Mouse (Mus musculus) ovary, postnatal 10 days (tissue): ENCODE measurements at regions not wholly inside any gene's neighbourhood (a gene's known extent, or its start where the extent isn't known, plus 50 kb on each side); places are given as distances from the start of the nearest gene placed in this dataset.

ENCODE experiments used
- DNase-seq: peaks from one replicate; pipeline ENCODE4 v3.0.0; 2022; ENCODE audit warnings: low spot score

GRCm38 (mm10) chr13:31408439-31409122 lies 147.4 kb upstream of the Foxq1 start:
- no peak for DNase-seq

DNA sequence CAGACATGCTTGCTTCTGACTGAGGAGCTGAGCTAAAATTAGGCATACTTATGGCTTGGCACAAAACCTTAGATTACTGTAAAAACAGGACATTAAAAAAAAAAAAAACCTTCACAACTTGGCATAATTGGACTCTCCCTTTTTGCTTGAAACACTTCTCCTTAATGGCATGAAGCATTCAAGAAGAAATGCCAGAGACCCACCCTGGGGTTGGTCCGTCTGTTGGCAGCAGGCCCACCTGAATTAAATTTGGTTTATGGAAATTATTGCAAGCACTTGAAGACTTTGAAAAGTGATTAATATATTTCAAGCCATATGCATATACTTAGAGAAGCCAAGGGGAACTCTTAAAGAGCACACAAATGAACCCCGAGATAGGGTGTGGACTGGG lies 146.8 kb upstream of the Foxq1 start:
- no peak for DNase-seq

- DNase-seq: no peak
These were observed 134.4 kb upstream of the Foxq1 start for GRCm38 (mm10) chr13:31421556-31421955.

DNA sequence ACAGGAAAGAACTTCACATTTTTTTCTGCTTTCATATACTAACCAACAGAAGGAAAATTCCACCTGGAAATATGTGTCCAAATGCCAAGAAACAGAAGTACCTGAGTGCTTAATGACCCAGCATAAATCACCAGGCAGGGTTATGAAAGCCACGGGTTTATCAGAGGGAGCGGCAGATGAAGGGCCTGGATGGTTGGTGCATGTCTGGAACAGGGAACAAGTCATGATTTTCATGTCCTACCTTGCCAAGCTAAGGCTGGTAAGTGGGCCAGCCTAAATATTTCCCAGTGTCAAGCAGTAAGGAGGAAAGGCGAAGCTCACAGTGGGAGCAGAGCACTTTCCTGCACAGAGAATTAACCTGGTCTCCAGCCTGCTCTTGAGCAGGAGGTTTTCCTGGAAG lies 132.3 kb upstream of the Foxq1 start:
- no peak for DNase-seq

DNA sequence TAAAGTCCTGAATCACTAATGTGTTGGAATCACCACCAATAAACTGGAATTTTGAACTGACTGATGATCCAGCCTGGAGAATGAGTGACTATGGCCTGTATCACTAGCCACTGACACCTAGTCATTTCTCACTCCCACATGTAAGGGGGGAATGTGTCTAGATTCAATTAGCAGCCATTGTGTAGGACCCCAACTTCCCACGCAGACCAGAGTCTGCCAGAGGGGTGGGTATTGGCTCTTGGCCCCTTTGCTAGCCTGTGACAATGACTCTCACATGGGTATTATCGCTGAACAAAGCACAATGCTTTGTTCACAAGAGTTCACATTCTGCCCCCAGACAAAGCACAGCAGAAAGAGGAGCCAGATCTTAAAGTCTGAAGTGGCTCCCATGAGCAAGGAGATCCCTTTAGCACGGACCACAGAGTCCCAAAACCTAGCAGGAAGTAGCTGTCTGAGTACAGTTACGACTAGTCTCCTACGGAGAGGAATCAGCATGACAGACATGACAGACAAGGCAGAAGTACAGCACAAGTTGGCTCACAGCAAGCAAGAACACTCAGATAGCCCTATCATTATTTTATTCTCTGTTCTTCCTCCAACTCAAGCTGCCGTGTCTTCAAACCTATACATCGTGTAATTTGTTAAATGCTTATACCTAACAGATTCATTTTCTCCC lies 130.0 kb upstream of the Foxq1 start:
- no peak for DNase-seq

GRCm38 (mm10) chr13:31436434-31436833 lies 119.5 kb upstream of the Foxq1 start:
- DNase-seq: no peak

- no peak for DNase-seq
These were observed 115.9 kb upstream of the Foxq1 start for GRCm38 (mm10) chr13:31439761-31440627.

DNA sequence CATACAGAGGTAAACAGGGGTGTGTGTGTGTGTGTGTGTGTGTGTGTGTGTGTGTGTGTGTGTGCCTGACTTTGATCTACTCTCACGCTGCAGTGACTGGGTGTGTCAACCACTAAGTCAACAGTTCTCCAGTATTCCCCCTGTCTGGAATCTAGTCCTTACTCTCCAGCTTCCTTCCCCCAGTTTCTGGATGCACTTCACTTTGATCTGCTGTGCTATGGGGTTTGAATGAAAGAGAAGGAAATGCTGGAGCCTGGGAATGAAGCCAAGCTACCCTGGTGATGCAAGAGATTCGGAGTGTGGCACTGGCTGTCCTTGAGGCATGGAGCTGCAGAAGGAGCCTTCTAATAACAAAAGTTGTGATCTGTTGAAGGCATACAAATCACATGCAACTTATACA lies 97.1 kb upstream of the Foxq1 start:
- DNase-seq: no peak

DNA sequence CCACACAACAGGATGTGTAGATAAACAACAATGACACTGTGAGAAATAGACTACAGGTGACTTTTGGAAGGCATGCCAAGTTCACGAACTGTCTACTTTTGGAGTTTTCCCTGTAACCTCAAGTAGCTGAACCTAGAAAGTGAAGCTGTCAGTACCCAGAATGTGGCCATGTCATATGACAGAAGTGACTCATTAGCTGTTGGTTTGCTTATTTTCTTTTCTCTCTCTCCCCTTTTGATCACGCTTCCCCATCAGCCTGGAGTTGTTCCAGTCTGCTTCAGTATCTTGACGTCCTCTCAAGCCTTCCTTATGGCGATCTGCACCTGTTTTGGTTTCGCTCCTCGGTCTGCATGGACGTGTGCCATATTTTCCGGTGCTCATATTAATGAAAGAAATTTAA lies 90.8 kb upstream of the Foxq1 start:
- DNase-seq: no peak

DNA sequence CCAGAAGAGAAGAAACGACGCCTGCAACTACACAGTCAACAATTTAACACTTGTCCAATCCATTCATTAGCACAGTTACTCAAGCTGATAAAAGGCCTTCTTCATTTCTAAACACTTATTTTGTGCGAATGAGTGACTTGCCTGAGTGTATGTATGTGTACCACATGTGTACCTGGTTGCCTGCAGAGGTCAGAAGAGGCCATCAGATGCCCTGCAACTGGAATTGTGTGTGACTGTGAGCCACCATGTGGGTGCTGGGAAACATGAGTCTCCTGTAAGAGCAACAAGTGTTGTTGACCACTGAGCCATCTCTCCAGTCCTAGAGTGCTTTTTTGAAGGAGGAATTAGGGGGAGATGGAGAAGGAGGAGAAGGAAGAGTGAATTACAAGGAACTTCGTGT lies 90.2 kb upstream of the Foxq1 start:
- no peak for DNase-seq

GRCm38 (mm10) chr13:31468131-31468530 lies 87.8 kb upstream of the Foxq1 start:
- no peak for DNase-seq

- DNase-seq: no peak
These were observed 87.0 kb upstream of the Foxq1 start for GRCm38 (mm10) chr13:31468983-31469382.

GRCm38 (mm10) chr13:31472366-31472765 lies 83.6 kb upstream of the Foxq1 start:
- DNase-seq: no peak

- no peak for DNase-seq
These were observed 83.1 kb upstream of the Foxq1 start for GRCm38 (mm10) chr13:31472804-31473203.

DNA sequence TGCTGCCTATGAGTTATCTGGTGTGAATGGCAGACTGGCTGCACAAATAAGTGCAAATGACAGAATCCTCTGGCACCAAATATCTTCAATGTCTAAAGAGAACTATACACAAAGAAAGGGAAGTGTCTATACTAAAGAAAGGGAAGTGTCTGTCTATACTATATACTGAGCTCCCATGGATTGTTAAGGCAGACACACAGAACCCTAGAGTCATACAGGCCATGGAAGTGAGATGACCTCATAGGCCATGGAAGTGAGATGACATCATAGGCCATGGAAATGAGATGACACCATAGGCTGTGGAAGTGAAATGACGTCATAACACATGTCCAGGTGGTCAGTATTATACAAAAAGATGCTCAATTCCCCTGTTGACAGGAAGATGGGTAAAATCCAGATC lies 82.7 kb upstream of the Foxq1 start:
- no peak for DNase-seq

DNA sequence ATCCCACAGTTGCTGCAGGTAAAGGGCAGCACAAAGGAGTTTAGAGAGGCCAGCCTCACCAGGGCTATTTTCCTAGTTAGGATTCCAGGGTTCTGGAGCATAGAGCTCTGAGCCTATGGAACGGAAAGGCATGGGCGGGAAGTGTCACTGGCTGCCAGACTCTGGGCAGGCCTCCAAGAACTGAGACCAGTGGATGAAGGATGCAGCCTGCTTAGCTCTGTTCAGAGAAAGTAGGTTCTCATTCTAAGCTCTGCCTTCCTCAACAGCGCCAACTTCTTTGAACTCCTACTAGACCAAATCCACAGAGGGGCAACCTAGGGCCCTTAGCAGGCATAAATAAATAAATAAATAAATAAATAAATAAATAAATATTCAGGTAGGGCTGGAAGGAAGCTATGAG lies 80.1 kb upstream of the Foxq1 start:
- DNase-seq: no peak

GRCm38 (mm10) chr13:31477171-31477867 lies 78.6 kb upstream of the Foxq1 start:
- DNase-seq: no peak

DNA sequence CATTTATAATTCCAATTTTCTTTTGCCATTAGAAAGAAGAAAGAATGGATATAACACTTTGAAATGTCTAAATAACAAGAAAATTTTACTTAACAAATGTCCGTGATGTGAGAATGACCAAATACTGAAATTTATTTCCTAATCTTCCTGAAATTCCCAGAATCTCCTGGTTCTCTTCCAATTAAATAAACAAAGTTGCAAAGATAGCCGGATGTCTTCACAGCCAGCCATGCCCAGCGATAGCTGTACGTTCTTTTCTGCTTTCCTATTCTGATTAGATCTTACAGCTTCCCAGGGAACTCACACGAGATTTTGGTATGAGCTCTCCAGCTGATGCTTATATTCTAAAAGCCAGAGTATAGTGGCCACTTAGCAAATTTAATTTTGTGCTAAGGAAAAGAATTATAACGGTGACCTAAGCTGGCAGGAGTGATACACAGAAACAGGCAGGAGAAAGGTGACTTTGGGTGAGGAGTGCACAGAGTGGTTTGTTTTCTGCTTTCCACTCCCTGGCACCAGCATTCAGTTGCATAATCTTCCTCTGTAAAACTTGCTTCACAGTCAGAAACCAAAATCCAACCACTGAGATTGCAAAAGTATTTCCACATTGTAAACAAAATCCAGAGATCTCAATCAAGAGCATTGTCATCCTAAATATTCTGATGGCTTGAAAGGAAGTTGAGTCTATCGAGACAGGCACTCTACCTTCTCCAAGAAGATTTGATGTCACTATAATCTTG lies 74.7 kb upstream of the Foxq1 start:
- DNase-seq: no peak

- DNase-seq: no peak
These were observed 69.6 kb upstream of the Foxq1 start for GRCm38 (mm10) chr13:31486373-31486772.

- no peak for DNase-seq
These were observed 67.7 kb upstream of the Foxq1 start for GRCm38 (mm10) chr13:31488186-31488585.

DNA sequence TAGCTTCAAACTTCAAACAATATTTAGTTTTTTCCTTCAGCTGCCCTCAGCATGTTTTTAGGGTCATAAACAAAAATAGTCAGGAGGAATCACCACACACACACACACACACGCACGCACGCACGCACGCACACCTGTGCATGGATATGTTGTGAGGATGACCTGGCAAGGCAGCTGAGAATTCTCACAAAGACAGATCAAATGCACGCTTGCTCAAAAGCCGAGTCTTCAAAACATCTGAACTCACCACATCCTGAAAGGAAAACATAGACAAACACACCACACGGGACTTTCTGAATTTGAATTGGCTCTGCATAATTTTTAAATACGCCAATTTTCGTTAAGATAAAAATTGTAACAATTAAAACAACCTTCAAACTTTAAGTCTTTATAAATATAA lies 52.7 kb upstream of the Foxq1 start:
- no peak for DNase-seq

- no peak for DNase-seq
These were observed 52.1 kb upstream of the Foxq1 start for GRCm38 (mm10) chr13:31503832-31504231.
